In genomic region chr10:53519068-53519954, GRCm38 (mm10) we compare ENCODE assay signal across 8 mouse cellular contexts.
A peak's percentile ranks its signal among the peaks of the same experiment; 100 is the strongest.
DNase-seq lines count a peak whose midpoint lies in the region; ATAC-seq lines count a peak whose summit lies in the region.

No protein-coding gene starts in this region.

- WGBS in neural tube, embryonic 11.5 days: 69% methylated on average over 14 of the region's 14 CpGs
- 25% methylated on average over 14 of the region's 14 CpGs for WGBS in kidney, embryonic 16.5 days
- 35% methylated on average over 14 of the region's 14 CpGs for WGBS in stomach, embryonic 16.5 days

- no peak overlapping the region for H3K4me2 ChIP-seq in neural tube, embryonic 11.5 days (ENCODE audit: low read depth)
- no peak overlapping the region for H3K4me2 ChIP-seq in kidney, embryonic 16.5 days (replicated peaks; ENCODE audit: low read depth, low read length)
- H3K4me2 ChIP-seq in stomach, embryonic 16.5 days (ENCODE audit: low read depth, low read length): peak overlapping the region; percentile 3; the same call in 1 of the 2 replicates

- no peaks in the 10 kb centered on the region for H3K27me3 ChIP-seq in neural tube, embryonic 11.5 days (ENCODE audit: control insufficient read depth, insufficient read depth, low read length)
- no peaks in the 10 kb centered on the region for H3K27me3 ChIP-seq in kidney, embryonic 16.5 days (ENCODE audit: insufficient read depth, low read length)
- no peaks in the 10 kb centered on the region for H3K27me3 ChIP-seq in stomach, embryonic 16.5 days (ENCODE audit: control insufficient read depth, insufficient read depth, low read length)

- peak; percentile 31 for DNase-seq in adrenal gland, postnatal 10 days
- DNase-seq in adrenal gland, postnatal 4 days (ENCODE audit: low spot score in 2 of 2): no peak
- DNase-seq in neural tube, embryonic 11.5 days (ENCODE audit: low spot score): peak; percentile 19
- DNase-seq in neural tube, embryonic 10.5 days (ENCODE audit: extremely low spot score, low spot score): no peak
- DNase-seq in cerebellum, adult 18-20 months: no peak
- DNase-seq in cerebellum, adult 8-10 months: no peak

- H3K4me3 ChIP-seq in neural tube, embryonic 11.5 days (ENCODE audit: low read depth, low read length): no peak overlapping the region
- H3K4me3 ChIP-seq in kidney, embryonic 16.5 days (ENCODE audit: low read length): no peak overlapping the region
- H3K4me3 ChIP-seq in stomach, embryonic 16.5 days (replicated peaks; ENCODE audit: low read length): no peak overlapping the region

- peaks cover 6% of the 10 kb centered on the region; the same call in 1 of the 2 replicates for H3K4me1 ChIP-seq in neural tube, embryonic 11.5 days (ENCODE audit: control insufficient read depth, insufficient read depth, low read length)
- H3K4me1 ChIP-seq in kidney, embryonic 16.5 days (ENCODE audit: insufficient read depth, low read length): peaks cover 21% of the 10 kb centered on the region
- 0 out of 2 replicates have a peak, but pooled peaks cover 5% of the 10 kb centered on the region for H3K4me1 ChIP-seq in stomach, embryonic 16.5 days (ENCODE audit: control insufficient read depth, insufficient read depth, low read length)

- no peaks in the 10 kb centered on the region for H3K9me3 ChIP-seq in neural tube, embryonic 11.5 days (ENCODE audit: control insufficient read depth, low read length)
- H3K9me3 ChIP-seq in kidney, embryonic 16.5 days (ENCODE audit: low read length): no peaks in the 10 kb centered on the region
- H3K9me3 ChIP-seq in stomach, embryonic 16.5 days (replicated peaks; ENCODE audit: control insufficient read depth, low read length): no peaks in the 10 kb centered on the region

- H3K36me3 ChIP-seq in neural tube, embryonic 11.5 days (ENCODE audit: control insufficient read depth, insufficient read depth, low read length): no peaks in the 10 kb centered on the region
- H3K36me3 ChIP-seq in kidney, embryonic 16.5 days (ENCODE audit: insufficient read depth, low read length): no peaks in the 10 kb centered on the region
- no peaks in the 10 kb centered on the region for H3K36me3 ChIP-seq in stomach, embryonic 16.5 days (ENCODE audit: control insufficient read depth, insufficient read depth, low read length)

- no peak overlapping the region for H3K9ac ChIP-seq in neural tube, embryonic 11.5 days (ENCODE audit: low read length)
- H3K9ac ChIP-seq in kidney, embryonic 16.5 days (replicated peaks; ENCODE audit: low read length): no peak overlapping the region
- H3K9ac ChIP-seq in stomach, embryonic 16.5 days (ENCODE audit: low read length): no peak overlapping the region

- H3K27ac ChIP-seq in neural tube, embryonic 11.5 days (ENCODE audit: low read depth, low read length): no peak overlapping the region
- peak overlapping the region; percentile 67 for H3K27ac ChIP-seq in kidney, embryonic 16.5 days (ENCODE audit: low read length)
- H3K27ac ChIP-seq in stomach, embryonic 16.5 days (ENCODE audit: low read length): peak overlapping the region; percentile 65

- no peak for ATAC-seq in neural tube, embryonic 11.5 days (ENCODE audit: insufficient read depth, low FRiP score, low TSS enrichment)
- ATAC-seq in kidney, embryonic 16.5 days (ENCODE audit: low FRiP score, low TSS enrichment): peak; percentile 79; the same call in 1 of the 2 replicates
- ATAC-seq in stomach, embryonic 16.5 days (ENCODE audit: insufficient read depth, low FRiP score): peak; percentile 56; the same call in 1 of the 2 replicates

Comparison
In these comparisons a context has a peak if more than half of its experiments do, and no peak if none do; other contexts are left out.
1. DNase-seq: peak in adrenal gland, postnatal 10 days (single experiment) and neural tube, embryonic 11.5 days (single experiment); none in adrenal gland, postnatal 4 days (0 of 2), neural tube, embryonic 10.5 days (single experiment), cerebellum, adult 18-20 months (0 of 2) and cerebellum, adult 8-10 months (single experiment).